Mouse (Mus musculus): ENCODE results near the gene Ppdpf. TPM values are rescaled to one million over a fixed set of nuclear protein-coding genes. Genes with fewer than 3 reads are reported as not detected.

Ppdpf gene
- polyA plus RNA-seq, 1 experiment from 2014 or later = 375 TPM

- peaks cover 95% of the 10 kb centered on the region for H3K27me3 ChIP-seq
- 0 out of 2 replicates have a peak, but pooled peaks cover 6% of the 10 kb centered on the region for H3K4me1 ChIP-seq
- no peaks in the 10 kb centered on the region for H3K9me3 ChIP-seq
- no peak overlapping the region for H3K4me2 ChIP-seq (replicated peaks)
- H3K27ac ChIP-seq = no peak overlapping the region
- no peak overlapping the region for H3K9ac ChIP-seq
- no peak overlapping the region for H3K4me3 ChIP-seq
- no peaks in the 10 kb centered on the region for H3K36me3 ChIP-seq
- no peak for ATAC-seq (ENCODE audit: low FRiP score, low read depth)
- WGBS = 7% methylated on average over 1 of the region's 1 CpGs
These were observed 33.2 kb upstream of the Ppdpf start for GRCm38 (mm10) chr2:181153837-181154236.

GRCm38 (mm10) chr2:181154361-181154760 lies 32.7 kb upstream of the Ppdpf start:
- H3K9me3 ChIP-seq = no peaks in the 10 kb centered on the region
- peaks cover 95% of the 10 kb centered on the region for H3K27me3 ChIP-seq
- no peak overlapping the region for H3K4me2 ChIP-seq (replicated peaks)
- H3K4me1 ChIP-seq = 0 out of 2 replicates have a peak, but pooled peaks cover 6% of the 10 kb centered on the region
- H3K27ac ChIP-seq = no peak overlapping the region
- ATAC-seq (ENCODE audit: low FRiP score, low read depth) = no peak
- no peak overlapping the region for H3K9ac ChIP-seq
- H3K36me3 ChIP-seq = no peaks in the 10 kb centered on the region
- no peak overlapping the region for H3K4me3 ChIP-seq
- 88% methylated on average over 3 of the region's 3 CpGs for WGBS

- Histone ChIP-seq H3K9me3 (no peaks in the 10 kb centered on the region), H3K4me1 (0 out of 2 replicates have a peak, but pooled peaks cover 6% of the 10 kb centered on the region), H3K4me2 (replicated peaks) (no peak overlapping the region), H3K36me3 (no peaks in the 10 kb centered on the region), H3K27me3 (peaks cover 92% of the 10 kb centered on the region), H3K9ac (no peak overlapping the region), H3K4me3 (no peak overlapping the region), H3K27ac (no peak overlapping the region)
- 81% methylated on average over 8 of the region's 8 CpGs for WGBS
- no peak for ATAC-seq (ENCODE audit: low FRiP score, low read depth)
These were observed 32.1 kb upstream of the Ppdpf start for GRCm38 (mm10) chr2:181154831-181155415.

GRCm38 (mm10) chr2:181155801-181156200 lies 31.2 kb upstream of the Ppdpf start:
- 0 out of 2 replicates have a peak, but pooled peaks cover 6% of the 10 kb centered on the region for H3K4me1 ChIP-seq
- H3K4me2 ChIP-seq (replicated peaks) = no peak overlapping the region
- H3K27ac ChIP-seq = no peak overlapping the region
- no peak overlapping the region for H3K9ac ChIP-seq
- WGBS = 62% methylated on average over 4 of the region's 4 CpGs
- H3K9me3 ChIP-seq = no peaks in the 10 kb centered on the region
- ATAC-seq (ENCODE audit: low FRiP score, low read depth) = no peak
- no peaks in the 10 kb centered on the region for H3K36me3 ChIP-seq
- H3K4me3 ChIP-seq = no peak overlapping the region
- H3K27me3 ChIP-seq = peaks cover 83% of the 10 kb centered on the region

- H3K27ac ChIP-seq = no peak within 1 kb of the TSS
- no peaks in the 10 kb centered on the region for H3K36me3 ChIP-seq
- H3K27me3 ChIP-seq = peaks cover 76% of the 10 kb centered on the region
- ATAC-seq (ENCODE audit: low FRiP score, low read depth) = no peak
- peak within 1 kb of the TSS; percentile 63 for H3K4me2 ChIP-seq (replicated peaks)
- no peaks in the 10 kb centered on the region for H3K9me3 ChIP-seq
- peak within 1 kb of the TSS; percentile 32; the same call in 1 of the 2 replicates for H3K9ac ChIP-seq
- peak within 1 kb of the TSS; percentile 38 for H3K4me3 ChIP-seq
- H3K4me1 ChIP-seq = 0 out of 2 replicates have a peak, but pooled peaks cover 6% of the 10 kb centered on the region
- 3% methylated on average over 55 of the region's 55 CpGs for WGBS
These were observed 30.6 kb upstream of the Ppdpf start, which contains the start of gene Eef1a2 for GRCm38 (mm10) chr2:181156248-181157121. Gene Eef1a2 (minus strand): TSS chr2:181157014.

GRCm38 (mm10) chr2:181157180-181157579 lies 29.9 kb upstream of the Ppdpf start:
- Histone ChIP-seq H3K4me2 (replicated peaks) (peak overlapping the region; percentile 63), H3K4me3 (peak overlapping the region; percentile 38), H3K9me3 (no peaks in the 10 kb centered on the region), H3K36me3 (no peaks in the 10 kb centered on the region), H3K9ac (no peak overlapping the region), H3K27ac (no peak overlapping the region), H3K4me1 (0 out of 2 replicates have a peak, but pooled peaks cover 6% of the 10 kb centered on the region), H3K27me3 (peaks cover 72% of the 10 kb centered on the region)
- WGBS = 78% methylated on average over 4 of the region's 4 CpGs
- no peak for ATAC-seq (ENCODE audit: low FRiP score, low read depth)

- no peak overlapping the region for H3K4me2 ChIP-seq (replicated peaks)
- H3K9me3 ChIP-seq = no peaks in the 10 kb centered on the region
- 81% methylated on average over 6 of the region's 6 CpGs for WGBS
- H3K4me1 ChIP-seq = 0 out of 2 replicates have a peak, but pooled peaks cover 6% of the 10 kb centered on the region
- no peak overlapping the region for H3K27ac ChIP-seq
- H3K36me3 ChIP-seq = no peaks in the 10 kb centered on the region
- H3K4me3 ChIP-seq = no peak overlapping the region
- peaks cover 66% of the 10 kb centered on the region for H3K27me3 ChIP-seq
- ATAC-seq (ENCODE audit: low FRiP score, low read depth) = no peak
- no peak overlapping the region for H3K9ac ChIP-seq
These were observed 29.2 kb upstream of the Ppdpf start for GRCm38 (mm10) chr2:181157716-181158302.

- no peak for ATAC-seq (ENCODE audit: low FRiP score, low read depth)
- WGBS = 75% methylated on average over 2 of the region's 2 CpGs
- H3K9ac ChIP-seq = no peak overlapping the region
These were observed 28.6 kb upstream of the Ppdpf start for GRCm38 (mm10) chr2:181158471-181158870.

GRCm38 (mm10) chr2:181159091-181159514 lies 27.9 kb upstream of the Ppdpf start:
- no peaks in the 10 kb centered on the region for H3K36me3 ChIP-seq
- H3K27ac ChIP-seq = no peak overlapping the region
- no peak overlapping the region for H3K4me2 ChIP-seq (replicated peaks)
- no peak overlapping the region for H3K4me3 ChIP-seq
- no peak overlapping the region for H3K9ac ChIP-seq
- 0 out of 2 replicates have a peak, but pooled peaks cover 3% of the 10 kb centered on the region for H3K9me3 ChIP-seq
- H3K27me3 ChIP-seq = peaks cover 55% of the 10 kb centered on the region
- 0 out of 2 replicates have a peak, but pooled peaks cover 6% of the 10 kb centered on the region for H3K4me1 ChIP-seq
- WGBS = 57% methylated on average over 7 of the region's 7 CpGs
- ATAC-seq (ENCODE audit: low FRiP score, low read depth) = no peak

More at GRCm38 (mm10) chr2:181158471-181158870, 28.6 kb upstream of the Ppdpf start:
- peaks cover 60% of the 10 kb centered on the region for H3K27me3 ChIP-seq
- no peak overlapping the region for H3K27ac ChIP-seq
- 0 out of 2 replicates have a peak, but pooled peaks cover 6% of the 10 kb centered on the region for H3K4me1 ChIP-seq
- no peaks in the 10 kb centered on the region for H3K36me3 ChIP-seq
- H3K4me3 ChIP-seq = no peak overlapping the region
- no peak overlapping the region for H3K4me2 ChIP-seq (replicated peaks)
- H3K9me3 ChIP-seq = no peaks in the 10 kb centered on the region

GRCm38 (mm10) chr2:181159771-181160170 lies 27.3 kb upstream of the Ppdpf start:
- H3K36me3 ChIP-seq = no peaks in the 10 kb centered on the region
- no peak for ATAC-seq (ENCODE audit: low FRiP score, low read depth)
- 0 out of 2 replicates have a peak, but pooled peaks cover 3% of the 10 kb centered on the region for H3K9me3 ChIP-seq
- H3K9ac ChIP-seq = no peak overlapping the region
- H3K4me3 ChIP-seq = no peak overlapping the region
- no peak overlapping the region for H3K4me2 ChIP-seq (replicated peaks)
- H3K27me3 ChIP-seq = peaks cover 48% of the 10 kb centered on the region
- WGBS = 0% methylated on average over 2 of the region's 2 CpGs
- H3K4me1 ChIP-seq = 0 out of 2 replicates have a peak, but pooled peaks cover 6% of the 10 kb centered on the region
- H3K27ac ChIP-seq = no peak overlapping the region

GRCm38 (mm10) chr2:181160821-181161220 lies 26.2 kb upstream of the Ppdpf start:
- Histone ChIP-seq H3K4me2 (replicated peaks) (no peak overlapping the region), H3K9me3 (0 out of 2 replicates have a peak, but pooled peaks cover 3% of the 10 kb centered on the region), H3K4me3 (no peak overlapping the region), H3K27ac (no peak overlapping the region), H3K4me1 (0 out of 2 replicates have a peak, but pooled peaks cover 6% of the 10 kb centered on the region), H3K27me3 (peaks cover 44% of the 10 kb centered on the region), H3K36me3 (no peaks in the 10 kb centered on the region), H3K9ac (no peak overlapping the region)
- ATAC-seq (ENCODE audit: low FRiP score, low read depth) = no peak
- WGBS = 59% methylated on average over 4 of the region's 4 CpGs

Measured in limb, embryonic 13.5 days (tissue).